Mouse (Mus musculus) embryonic facial prominence, embryonic 15.5 days (tissue): Measurements from ENCODE around the gene Smco2. TPM values are rescaled to one million over a fixed set of nuclear protein-coding genes. Genes with fewer than 3 reads are reported as not detected.

Experiments used
- ATAC-seq: fragments of 200-750 bp; cut with Nextera tagmentation; 2 replicates; pipeline ENCODE4 v1.8.0; 2017; ENCODE audit warnings: low read depth, moderate TSS enrichment; ENCODE audit not compliant: insufficient number of reproducible peaks, low FRiP score, low TSS enrichment
- H3K27ac ChIP-seq: fragments of 300-500 bp; sonication (generic); replicated peaks from 2 replicates; pipeline ENCODE4 v1.5.1; 2015; ENCODE audit warnings: mild to moderate bottlenecking, inconsistent platforms
- H3K27me3 ChIP-seq: fragments of 300-500 bp; sonication (generic); 2 replicates; pipeline ENCODE4 v1.6.1; 2015; ENCODE audit warnings: inconsistent platforms
- H3K36me3 ChIP-seq: fragments of 300-500 bp; sonication (generic); 2 replicates; pipeline ENCODE4 v1.6.1; 2015; ENCODE audit warnings: mild to moderate bottlenecking, inconsistent platforms
- H3K4me1 ChIP-seq: fragments of 300-500 bp; sonication (generic); 2 replicates; pipeline ENCODE4 v1.6.1; 2015; ENCODE audit warnings: inconsistent platforms
- H3K4me2 ChIP-seq: fragments of 300-500 bp; sonication (generic); replicated peaks from 2 replicates; pipeline ENCODE4 v1.6.1; 2015; ENCODE audit warnings: mild to moderate bottlenecking, inconsistent platforms
- H3K4me3 ChIP-seq: fragments of 300-500 bp; sonication (generic); replicated peaks from 2 replicates; pipeline ENCODE4 v1.5.1; 2015; ENCODE audit warnings: mild to moderate bottlenecking, inconsistent platforms
- H3K9ac ChIP-seq: fragments of 300-500 bp; sonication (generic); 2 replicates; pipeline ENCODE4 v1.6.1; 2015; ENCODE audit warnings: inconsistent platforms
- H3K9me3 ChIP-seq: fragments of 300-500 bp; sonication (generic); replicated peaks from 2 replicates; pipeline ENCODE4 v1.6.1; 2016; ENCODE audit warnings: inconsistent platforms
- WGBS: fragments of 180-500 bp; shearing (Covaris S2); methylation state at CpG from one replicate; pipeline ENCODE4 v1.1.7; 2015; 5-methylcytosine and 5-hydroxymethylcytosine counted together
- polyA plus RNA-seq: library from polyadenylated mRNA; unstranded; fragments of >200 nt; fragmentation: Nextera tagmentation; extraction: Ambion mirVana; gene quantifications from 2 replicates; pipeline ENCODE4 v1.2.1, GENCODE M21; 2015

Smco2 gene
- polyA plus RNA-seq, 1 experiment from 2014 or later, result not detected

GRCm38 (mm10) chr6:146837316-146837715 lies 12.6 kb upstream of the Smco2 start:
- ATAC-seq, result no peak
- Histone ChIP-seq H3K27me3 (no peaks in the 10 kb centered on the region), H3K4me3 (no peak overlapping the region), H3K9ac (no peak overlapping the region), H3K9me3 (no peaks in the 10 kb centered on the region), H3K4me2 (no peak overlapping the region), H3K4me1 (0 out of 2 replicates have a peak, but pooled peaks cover 4% of the 10 kb centered on the region), H3K36me3 (peaks cover 2% of the 10 kb centered on the region; the same call in 1 of the 2 replicates), H3K27ac (no peak overlapping the region)
- WGBS, result 72% methylated on average over 7 of the region's 7 CpGs

- Histone ChIP-seq H3K27me3 (no peaks in the 10 kb centered on the region), H3K4me2 (no peak overlapping the region), H3K9me3 (no peaks in the 10 kb centered on the region), H3K4me3 (no peak overlapping the region), H3K4me1 (0 out of 2 replicates have a peak, but pooled peaks cover 4% of the 10 kb centered on the region), H3K36me3 (no peaks in the 10 kb centered on the region), H3K9ac (no peak overlapping the region), H3K27ac (no peak overlapping the region)
- 91% methylated on average over 5 of the region's 5 CpGs for WGBS
- ATAC-seq, result no peak
These were observed 11.5 kb upstream of the Smco2 start for GRCm38 (mm10) chr6:146838366-146838765.

- H3K4me2 ChIP-seq, result no peak overlapping the region
- H3K27ac ChIP-seq, result no peak overlapping the region
- H3K9ac ChIP-seq, result no peak overlapping the region
- no peaks in the 10 kb centered on the region for H3K27me3 ChIP-seq
- H3K4me3 ChIP-seq, result no peak overlapping the region
- H3K4me1 ChIP-seq, result 0 out of 2 replicates have a peak, but pooled peaks cover 4% of the 10 kb centered on the region
- no peak for ATAC-seq
- WGBS, result 91% methylated on average over 4 of the region's 4 CpGs
- H3K9me3 ChIP-seq, result no peaks in the 10 kb centered on the region
- no peaks in the 10 kb centered on the region for H3K36me3 ChIP-seq
These were observed 11.0 kb upstream of the Smco2 start for GRCm38 (mm10) chr6:146838863-146839262.

- Histone ChIP-seq H3K27me3 (no peaks in the 10 kb centered on the region), H3K9me3 (no peaks in the 10 kb centered on the region), H3K4me3 (no peak overlapping the region), H3K36me3 (no peaks in the 10 kb centered on the region), H3K4me2 (no peak overlapping the region), H3K4me1 (peaks cover 8% of the 10 kb centered on the region; the same call in 1 of the 2 replicates), H3K9ac (no peak overlapping the region), H3K27ac (no peak overlapping the region)
- WGBS, result 89% methylated on average over 6 of the region's 6 CpGs
- ATAC-seq, result no peak
These were observed 5.0 kb upstream of the Smco2 start for GRCm38 (mm10) chr6:146844867-146845266.

- no peak overlapping the region for H3K4me2 ChIP-seq
- no peak overlapping the region for H3K27ac ChIP-seq
- no peak overlapping the region for H3K4me3 ChIP-seq
- no peak overlapping the region for H3K9ac ChIP-seq
- H3K9me3 ChIP-seq, result no peaks in the 10 kb centered on the region
- H3K36me3 ChIP-seq, result no peaks in the 10 kb centered on the region
- ATAC-seq, result no peak
- peaks cover 8% of the 10 kb centered on the region; the same call in 1 of the 2 replicates for H3K4me1 ChIP-seq
- WGBS, result 79% methylated on average over 5 of the region's 5 CpGs
- H3K27me3 ChIP-seq, result no peaks in the 10 kb centered on the region
These were observed 4.6 kb upstream of the Smco2 start for GRCm38 (mm10) chr6:146845347-146845746.

GRCm38 (mm10) chr6:146845961-146846750 lies 3.7 kb upstream of the Smco2 start:
- no peaks in the 10 kb centered on the region for H3K36me3 ChIP-seq
- no peak overlapping the region for H3K4me2 ChIP-seq
- no peak overlapping the region for H3K27ac ChIP-seq
- H3K4me3 ChIP-seq, result no peak overlapping the region
- peaks cover 8% of the 10 kb centered on the region; the same call in 1 of the 2 replicates for H3K4me1 ChIP-seq
- H3K9me3 ChIP-seq, result no peaks in the 10 kb centered on the region
- WGBS, result 74% methylated on average over 15 of the region's 15 CpGs
- no peaks in the 10 kb centered on the region for H3K27me3 ChIP-seq
- no peak overlapping the region for H3K9ac ChIP-seq
- ATAC-seq, result no peak

- peaks cover 8% of the 10 kb centered on the region; the same call in 1 of the 2 replicates for H3K4me1 ChIP-seq
These were observed 2.5 kb upstream of the Smco2 start for GRCm38 (mm10) chr6:146847402-146847801.

GRCm38 (mm10) chr6:146848281-146848680 lies 1.6 kb upstream of the Smco2 start:
- Histone ChIP-seq H3K4me1 (peaks cover 8% of the 10 kb centered on the region; the same call in 1 of the 2 replicates), H3K4me2 (no peak overlapping the region), H3K9ac (no peak overlapping the region), H3K4me3 (no peak overlapping the region), H3K36me3 (no peaks in the 10 kb centered on the region), H3K9me3 (no peaks in the 10 kb centered on the region), H3K27ac (no peak overlapping the region), H3K27me3 (no peaks in the 10 kb centered on the region)
- WGBS, result 85% methylated on average over 3 of the region's 3 CpGs
- ATAC-seq, result no peak

More at GRCm38 (mm10) chr6:146847402-146847801, 2.5 kb upstream of the Smco2 start:
- Histone ChIP-seq H3K27ac (no peak overlapping the region), H3K36me3 (no peaks in the 10 kb centered on the region), H3K9ac (no peak overlapping the region), H3K4me2 (no peak overlapping the region), H3K4me3 (no peak overlapping the region), H3K9me3 (no peaks in the 10 kb centered on the region), H3K27me3 (no peaks in the 10 kb centered on the region)
- 62% methylated on average over 3 of the region's 3 CpGs for WGBS
- no peak for ATAC-seq

- Histone ChIP-seq H3K4me1 (0 out of 2 replicates have a peak, but pooled peaks cover 5% of the 10 kb centered on the region), H3K27ac (no peak overlapping the region), H3K4me3 (no peak overlapping the region), H3K9me3 (no peaks in the 10 kb centered on the region), H3K27me3 (no peaks in the 10 kb centered on the region), H3K9ac (no peak overlapping the region), H3K4me2 (no peak overlapping the region), H3K36me3 (no peaks in the 10 kb centered on the region)
- WGBS, result 53% methylated on average over 3 of the region's 3 CpGs
- no peak for ATAC-seq
These were observed 2.0 kb downstream of the Smco2 start for GRCm38 (mm10) chr6:146851916-146852315.

GRCm38 (mm10) chr6:146852739-146853138 lies 2.8 kb downstream of the Smco2 start:
- ATAC-seq, result no peak
- H3K27ac ChIP-seq, result no peak overlapping the region
- WGBS, result 54% methylated on average over 4 of the region's 4 CpGs

GRCm38 (mm10) chr6:146855185-146855584 lies 5.3 kb downstream of the Smco2 start:
- H3K4me1 ChIP-seq, result 0 out of 2 replicates have a peak, but pooled peaks cover 3% of the 10 kb centered on the region
- H3K4me3 ChIP-seq, result no peak overlapping the region
- H3K27ac ChIP-seq, result no peak overlapping the region
- no peaks in the 10 kb centered on the region for H3K27me3 ChIP-seq
- H3K9ac ChIP-seq, result no peak overlapping the region
- no peak overlapping the region for H3K4me2 ChIP-seq
- no peaks in the 10 kb centered on the region for H3K36me3 ChIP-seq
- ATAC-seq, result 0 out of 2 replicates have a peak, but pooled peaks have one; percentile 47
- no peaks in the 10 kb centered on the region for H3K9me3 ChIP-seq
- WGBS, result 92% methylated on average over 9 of the region's 9 CpGs

More at GRCm38 (mm10) chr6:146852739-146853138, 2.8 kb downstream of the Smco2 start:
- no peak overlapping the region for H3K4me2 ChIP-seq
- H3K36me3 ChIP-seq, result no peaks in the 10 kb centered on the region
- H3K4me1 ChIP-seq, result 0 out of 2 replicates have a peak, but pooled peaks cover 3% of the 10 kb centered on the region
- no peak overlapping the region for H3K9ac ChIP-seq
- no peaks in the 10 kb centered on the region for H3K9me3 ChIP-seq
- no peak overlapping the region for H3K4me3 ChIP-seq
- H3K27me3 ChIP-seq, result no peaks in the 10 kb centered on the region
